Mouse (Mus musculus): Measurements from ENCODE around the gene Scn3b. TPM values are rescaled to one million over a fixed set of nuclear protein-coding genes. Genes with fewer than 3 reads are reported as not detected.

Scn3b gene
- polyA plus RNA-seq (2012; rRNA removed): 153 and 155 TPM in 2 replicates

GRCm38 (mm10) chr9:40269103-40269861, at the start of gene Scn3b:
Scn3b (plus strand) TSS chr9:40269217.

Other genes with a start within 250 kb of the Scn3b start
- gene Olfr981, start 247.8 kb upstream of the Scn3b start, polyA plus RNA-seq (2012; rRNA removed): not detected in 2 replicates
- gene Olfr982, start 195.4 kb upstream of the Scn3b start, polyA plus RNA-seq (2012; rRNA removed): not detected in 2 replicates
- not detected in 2 replicates for gene Olfr983, start 175.6 kb upstream of the Scn3b start, polyA plus RNA-seq (2012; rRNA removed)
- not detected in 2 replicates for gene Olfr984, start 155.0 kb upstream of the Scn3b start, polyA plus RNA-seq (2012; rRNA removed)
- gene Olfr985, start 139.0 kb upstream of the Scn3b start, polyA plus RNA-seq (2012; rRNA removed): not detected in 2 replicates
- gene Tmem225, start 121.1 kb upstream of the Scn3b start, polyA plus RNA-seq (2012; rRNA removed): not detected in 2 replicates
- not detected in 2 replicates for gene Olfr986, start 88.3 kb upstream of the Scn3b start, polyA plus RNA-seq (2012; rRNA removed)
- 8.5 and 8.9 TPM in 2 replicates for gene Zfp202, start 76.9 kb upstream of the Scn3b start, polyA plus RNA-seq (2012; rRNA removed)